Mouse (Mus musculus): ENCODE measurements around the gene Snx30. TPM values are rescaled to one million over a fixed set of nuclear protein-coding genes. Genes with fewer than 3 reads are reported as not detected.
A peak's percentile ranks its signal among the peaks of the same experiment; 100 is the strongest.

Snx30 gene
- total RNA-seq, 1 experiment = 19.8 TPM

GRCm38 (mm10) chr4:59870859-59871591 lies 65.4 kb downstream of the Snx30 start:
- Histone ChIP-seq H3K4me1 (ENCODE audit: control insufficient read depth in 2 of 2, insufficient read depth in 2 of 2, low read length in 2 of 2, poor library complexity in 1 of 2) (peaks cover 0 to 4% of the 10 kb centered on the region in 2 experiments; a peak in 2 of 4 replicates), H3K36me3 (ENCODE audit: control insufficient read depth, insufficient read depth, low read length, poor library complexity, severe bottlenecking) (peaks cover 2% of the 10 kb centered on the region), H3K27ac (ENCODE audit: insufficient read depth, low read depth, low read length, poor library complexity, severe bottlenecking) (no peak overlapping the region), H3K4me3 (ENCODE audit: insufficient read depth in 1 of 2, low read depth in 1 of 2, low read length in 2 of 2, poor library complexity in 1 of 2, severe bottlenecking in 1 of 2) (no peak overlapping the region), H3K9me3 (ENCODE audit: control insufficient read depth, insufficient read depth, low read depth, low read length) (no peaks in the 10 kb centered on the region), H3K9ac (ENCODE audit: insufficient read depth, low read depth, low read length, poor library complexity, severe bottlenecking) (no peak overlapping the region)
- TF ChIP-seq ZC3H11A (IDR thresholded peaks at IDR 0.05; ENCODE audit: borderline replicate concordance, low read depth, low read length) = peak; percentile 70
- no peak for TF ChIP-seq ZNF384 (IDR thresholded peaks at IDR 0.05; ENCODE audit: low read depth, low read length)
- no peak for TF ChIP-seq MAFK (IDR thresholded peaks at IDR 0.05; ENCODE audit: insufficient read depth, low read depth, low read length)
- DNase-seq (ENCODE audit: low read depth, low spot score) = peak; percentile 77
- in situ Hi-C loops (cut with MboI; ENCODE audit: low sequenced_read_pairs in 2 of 2, unreplicated experiment in 2 of 2) = no loop called here

GRCm38 (mm10) chr4:59873240-59873639 lies 67.6 kb downstream of the Snx30 start:
- TF ChIP-seq ZNF384 (IDR thresholded peaks at IDR 0.05; ENCODE audit: low read depth, low read length) (no peak), ZC3H11A (IDR thresholded peaks at IDR 0.05; ENCODE audit: borderline replicate concordance, low read depth, low read length) (no peak), MAFK (IDR thresholded peaks at IDR 0.05; ENCODE audit: insufficient read depth, low read depth, low read length) (no peak), CHD2 (IDR thresholded peaks at IDR 0.05; ENCODE audit: low read depth, low read length) (no peak), HCFC1 (IDR thresholded peaks at IDR 0.05; ENCODE audit: borderline replicate concordance, insufficient read depth, low read length) (no peak)
- in situ Hi-C loops (cut with MboI; ENCODE audit: low sequenced_read_pairs in 2 of 2, unreplicated experiment in 2 of 2) = no loop called here
- peak overlapping the region; percentile 11; the same call in 1 of the 2 replicates for H3K9ac ChIP-seq (ENCODE audit: insufficient read depth, low read depth, low read length, poor library complexity, severe bottlenecking)
- H3K27ac ChIP-seq (ENCODE audit: insufficient read depth, low read depth, low read length, poor library complexity, severe bottlenecking) = no peak overlapping the region
- H3K4me1 ChIP-seq (ENCODE audit: control insufficient read depth in 2 of 2, insufficient read depth in 2 of 2, low read length in 2 of 2, poor library complexity in 1 of 2) = peaks cover 0 to 4% of the 10 kb centered on the region in 2 experiments; a peak in 2 of 4 replicates
- H3K36me3 ChIP-seq (ENCODE audit: control insufficient read depth, insufficient read depth, low read length, poor library complexity, severe bottlenecking) = peaks cover 2% of the 10 kb centered on the region
- no peak for DNase-seq (ENCODE audit: low read depth, low spot score)
- no peaks in the 10 kb centered on the region for H3K9me3 ChIP-seq (ENCODE audit: control insufficient read depth, insufficient read depth, low read depth, low read length)
- H3K4me3 ChIP-seq (ENCODE audit: insufficient read depth in 1 of 2, low read depth in 1 of 2, low read length in 2 of 2, poor library complexity in 1 of 2, severe bottlenecking in 1 of 2) = no peak overlapping the region

GRCm38 (mm10) chr4:59873830-59874229 lies 68.2 kb downstream of the Snx30 start:
- peaks cover 2% of the 10 kb centered on the region for H3K36me3 ChIP-seq (ENCODE audit: control insufficient read depth, insufficient read depth, low read length, poor library complexity, severe bottlenecking)
- in situ Hi-C loops (cut with MboI; ENCODE audit: low sequenced_read_pairs in 2 of 2, unreplicated experiment in 2 of 2) = no loop called here
- no peak overlapping the region for H3K9ac ChIP-seq (ENCODE audit: insufficient read depth, low read depth, low read length, poor library complexity, severe bottlenecking)
- no peaks in the 10 kb centered on the region for H3K9me3 ChIP-seq (ENCODE audit: control insufficient read depth, insufficient read depth, low read depth, low read length)
- no peak overlapping the region for H3K27ac ChIP-seq (ENCODE audit: insufficient read depth, low read depth, low read length, poor library complexity, severe bottlenecking)
- TF ChIP-seq MAFK (IDR thresholded peaks at IDR 0.05; ENCODE audit: insufficient read depth, low read depth, low read length) (no peak), HCFC1 (IDR thresholded peaks at IDR 0.05; ENCODE audit: borderline replicate concordance, insufficient read depth, low read length) (no peak), ZC3H11A (IDR thresholded peaks at IDR 0.05; ENCODE audit: borderline replicate concordance, low read depth, low read length) (no peak), CHD2 (IDR thresholded peaks at IDR 0.05; ENCODE audit: low read depth, low read length) (no peak), ZNF384 (IDR thresholded peaks at IDR 0.05; ENCODE audit: low read depth, low read length) (no peak)
- H3K4me3 ChIP-seq (ENCODE audit: insufficient read depth in 1 of 2, low read depth in 1 of 2, low read length in 2 of 2, poor library complexity in 1 of 2, severe bottlenecking in 1 of 2) = no peak overlapping the region
- H3K4me1 ChIP-seq (ENCODE audit: control insufficient read depth in 2 of 2, insufficient read depth in 2 of 2, low read length in 2 of 2, poor library complexity in 1 of 2) = peaks cover 0 to 4% of the 10 kb centered on the region in 2 experiments; a peak in 2 of 4 replicates
- DNase-seq (ENCODE audit: low read depth, low spot score) = peak; percentile 56

GRCm38 (mm10) chr4:59876570-59876969 lies 70.9 kb downstream of the Snx30 start:
- TF ChIP-seq MAFK (IDR thresholded peaks at IDR 0.05; ENCODE audit: insufficient read depth, low read depth, low read length) (no peak), HCFC1 (IDR thresholded peaks at IDR 0.05; ENCODE audit: borderline replicate concordance, insufficient read depth, low read length) (no peak), ZC3H11A (IDR thresholded peaks at IDR 0.05; ENCODE audit: borderline replicate concordance, low read depth, low read length) (no peak), ZNF384 (IDR thresholded peaks at IDR 0.05; ENCODE audit: low read depth, low read length) (no peak), CHD2 (IDR thresholded peaks at IDR 0.05; ENCODE audit: low read depth, low read length) (no peak)
- H3K4me1 ChIP-seq (ENCODE audit: control insufficient read depth in 2 of 2, insufficient read depth in 2 of 2, low read length in 2 of 2, poor library complexity in 1 of 2) = peaks cover 5 to 8% of the 10 kb centered on the region in 2 experiments; a peak in 2 of 4 replicates
- no peak overlapping the region for H3K4me3 ChIP-seq (ENCODE audit: insufficient read depth in 1 of 2, low read depth in 1 of 2, low read length in 2 of 2, poor library complexity in 1 of 2, severe bottlenecking in 1 of 2)
- H3K27ac ChIP-seq (ENCODE audit: insufficient read depth, low read depth, low read length, poor library complexity, severe bottlenecking) = no peak overlapping the region
- in situ Hi-C loops (cut with MboI; ENCODE audit: low sequenced_read_pairs in 2 of 2, unreplicated experiment in 2 of 2) = no loop called here
- no peaks in the 10 kb centered on the region for H3K9me3 ChIP-seq (ENCODE audit: control insufficient read depth, insufficient read depth, low read depth, low read length)
- DNase-seq (ENCODE audit: low read depth, low spot score) = no peak
- H3K36me3 ChIP-seq (ENCODE audit: control insufficient read depth, insufficient read depth, low read length, poor library complexity, severe bottlenecking) = peaks cover 5% of the 10 kb centered on the region; the same call in 1 of the 2 replicates
- H3K9ac ChIP-seq (ENCODE audit: insufficient read depth, low read depth, low read length, poor library complexity, severe bottlenecking) = no peak overlapping the region
